Mouse (Mus musculus) CH12.LX (cell line): ENCODE measurements at regions not wholly inside any gene's neighbourhood (a gene's known extent, or its start where the extent isn't known, plus 50 kb on each side); places are given as distances from the start of the nearest gene placed in this dataset.

Experiments
- E2F4 ChIP-seq: IDR thresholded peaks from 2 replicates; pipeline ENCODE4 v1.6.1; 2011; ENCODE audit warnings: low read depth, low read length, improper control_type of control experiment; ENCODE audit not compliant: insufficient replicate concordance
- POLR2A ChIP-seq: IDR thresholded peaks from 2 replicates; pipeline ENCODE4 v1.6.1; 2011; ENCODE audit warnings: low read depth, mild to moderate bottlenecking, improper control_type of control experiment, low read length
- SMC3 ChIP-seq: IDR thresholded peaks from 2 replicates; pipeline ENCODE4 v1.6.1; 2011; ENCODE audit warnings: low read depth, low read length, improper control_type of control experiment
- USF2 ChIP-seq: conservative IDR thresholded peaks from 2 replicates; pipeline ENCODE4 v1.6.1; 2011; ENCODE audit warnings: low read depth, low read length, improper control_type of control experiment

- TF ChIP-seq SMC3 (no peak), POLR2A (no peak), E2F4 (no peak), USF2 (no peak)
Measured at GRCm38 (mm10) chr12:29280861-29281630, 247.1 kb upstream of the Myt1l start.
